Mouse (Mus musculus) stomach, postnatal 0 days (tissue): ENCODE measurements around the gene Fkbp3.

Source experiments
- CTCF ChIP-seq: IDR thresholded peaks from 2 replicates; pipeline ENCODE4 v1.5.1; 2016; ENCODE audit warnings: antibody characterized with exemption, low read depth, mild to moderate bottlenecking, moderate library complexity
- EP300 ChIP-seq: optimal IDR thresholded peaks from 2 replicates; pipeline ENCODE3; 2016; ENCODE audit warnings: antibody characterized with exemption

DNA sequence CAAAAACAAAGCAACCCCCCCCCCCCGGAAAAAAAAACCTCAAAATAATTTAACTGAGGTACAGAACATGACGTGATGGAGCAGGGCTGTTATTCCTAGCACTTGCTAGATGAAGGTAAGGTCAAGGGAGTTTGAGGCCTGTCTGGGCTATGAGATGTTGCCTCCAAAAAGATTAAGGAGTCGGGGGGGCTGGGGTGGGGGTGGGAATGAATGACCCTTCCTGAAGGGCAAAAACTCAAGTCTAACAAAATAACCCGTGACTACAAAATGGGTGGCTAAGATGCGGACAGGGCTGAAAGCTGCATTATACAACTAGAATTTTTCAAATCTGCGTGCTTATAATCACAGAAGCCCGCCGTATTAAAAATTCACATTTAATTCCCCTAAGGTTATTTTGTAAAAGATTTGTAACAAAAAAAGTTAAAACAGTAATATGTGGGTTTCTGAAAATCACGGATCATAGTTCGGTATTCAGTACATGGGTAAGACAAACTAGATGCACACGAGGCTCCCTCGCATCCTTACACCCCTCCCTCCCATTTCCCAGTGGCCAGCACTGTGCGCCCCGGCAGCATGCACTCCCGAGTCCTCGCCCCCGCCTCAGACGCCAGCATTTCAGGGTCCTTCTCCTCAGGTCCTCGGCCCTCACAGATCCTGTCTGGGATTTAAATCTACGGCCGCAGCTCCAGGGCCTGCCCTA is 746 bp downstream of the Fkbp3 start:
- no peak for TF ChIP-seq CTCF
- no peak for TF ChIP-seq EP300
